Mouse (Mus musculus) layer of hippocampus, adult 18-20 months (tissue): ENCODE data around the gene Glp2r. TPM values are rescaled to one million over a fixed set of nuclear protein-coding genes. Genes with fewer than 3 reads are reported as not detected.

Source experiments
- DNase-seq, 2 experiments: peaks; one replicate each; pipeline ENCODE4 v3.0.0; 2022; ENCODE audit warnings: low spot score in 2 of 2
- long read RNA-seq: library from polyadenylated mRNA; stranded (forward); transcript quantifications from one replicate; pipeline ENCODE4 v2.0.0, GENCODE M21; 2021
- total RNA-seq, 2 experiments: library from RNA; stranded (reverse); gene quantifications; 2 replicates each; pipeline ENCODE4 v1.2.3; 2021

Glp2r gene
- 1 to 10 TPM; 1.4 to 2.5 TPM for total RNA-seq
- long read RNA-seq, full-length matches to known transcripts = 1 of 215 reads
- long read RNA-seq, partial matches to known transcripts = 0 of 215 reads
- long read RNA-seq, other reads (novel, unspliced or antisense) = 214 of 215 reads

GRCm38 (mm10) chr11:67771053-67771452 is at the start of gene Glp2r:
TSS of gene Glp2r (minus strand) at chr11:67771153.
- no peak for DNase-seq

GRCm38 (mm10) chr11:67820221-67820620 is 49.3 kb upstream of the Glp2r start:
- peak in 1 of 2 experiments; percentile 60 for DNase-seq

GRCm38 (mm10) chr11:67819604-67820003 is 48.7 kb upstream of the Glp2r start:
- peak in 1 of 2 experiments; percentile 62 for DNase-seq

GRCm38 (mm10) chr11:67811535-67811934 is 40.6 kb upstream of the Glp2r start:
- peak in 1 of 2 experiments; percentile 16 for DNase-seq

DNA sequence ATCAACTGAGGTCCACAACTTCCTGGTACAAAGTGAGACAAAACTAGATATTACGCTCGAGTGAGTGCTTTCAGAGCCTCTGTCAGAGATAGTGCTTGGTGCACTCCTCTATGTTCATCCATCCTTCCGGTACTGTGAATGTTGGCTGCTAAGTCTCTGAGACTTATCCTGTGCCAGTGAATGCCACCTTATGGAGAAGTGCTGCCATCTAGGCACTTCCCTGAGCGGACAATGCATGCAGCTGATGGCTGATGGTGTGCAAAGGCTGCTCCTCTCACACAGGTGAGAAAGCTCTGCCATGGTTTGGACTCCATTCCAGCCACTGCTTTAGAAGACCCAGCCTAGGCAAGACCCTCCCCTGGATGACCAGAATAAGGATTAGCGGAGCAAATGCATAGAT is 37.1 kb upstream of the Glp2r start:
- no peak for DNase-seq

DNA sequence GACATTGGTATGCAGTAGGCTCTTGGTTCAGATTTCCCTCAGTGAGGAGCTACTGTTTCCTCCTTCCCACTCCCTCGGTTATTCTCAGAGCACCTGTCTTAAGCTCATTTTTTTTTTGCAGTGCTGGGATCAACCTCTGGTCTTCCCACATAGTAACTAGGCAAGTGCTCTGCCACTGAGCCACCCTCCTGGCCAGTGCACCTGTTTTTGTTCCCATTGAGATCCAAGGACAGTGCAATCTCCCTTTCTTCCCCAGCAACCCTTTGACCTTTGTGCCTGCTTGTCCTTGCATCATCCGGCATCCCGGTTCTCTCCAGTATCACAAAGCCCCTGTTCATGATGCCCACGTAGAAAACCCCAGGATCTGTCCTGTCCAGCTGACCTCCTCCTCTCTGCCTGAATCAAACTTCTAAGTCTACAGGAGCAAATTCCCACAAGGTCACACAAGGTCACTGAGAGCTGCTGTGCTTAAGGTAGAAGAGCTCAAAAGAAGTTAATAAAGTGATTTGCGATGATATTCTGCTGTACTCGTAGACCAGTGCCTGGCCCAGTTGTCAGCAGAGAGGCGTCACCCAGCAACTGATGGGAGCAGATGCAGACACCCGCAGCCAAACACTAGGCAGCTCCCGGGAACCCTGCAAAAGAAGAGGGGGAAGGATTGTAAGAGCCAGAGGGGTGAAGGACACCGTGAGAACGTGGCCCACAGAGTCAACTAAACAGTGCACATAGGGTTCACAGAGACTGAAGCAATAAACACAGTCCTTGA is 36.1 kb upstream of the Glp2r start:
- DNase-seq = no peak

DNA sequence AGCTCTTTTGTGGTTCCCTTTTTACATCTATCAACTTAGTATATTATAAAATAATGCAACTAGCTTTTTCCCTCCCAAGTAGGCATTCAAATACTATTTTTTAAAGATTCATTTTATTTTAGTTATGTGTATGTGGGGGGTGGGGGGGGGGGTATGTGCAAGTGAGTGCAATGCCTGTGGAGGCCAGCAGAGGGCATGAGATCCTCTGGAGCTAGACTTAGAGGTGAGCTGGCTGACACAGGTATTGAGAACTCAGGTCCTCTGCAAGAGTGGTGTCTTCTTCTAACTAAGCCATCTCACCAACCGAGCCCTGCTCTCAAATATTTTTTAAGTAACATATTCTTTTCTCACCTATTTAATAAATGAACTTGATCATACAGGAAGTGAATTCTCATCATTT is 34.6 kb upstream of the Glp2r start:
- DNase-seq = no peak

GRCm38 (mm10) chr11:67801169-67801568 is 30.2 kb upstream of the Glp2r start:
- DNase-seq = no peak

DNA sequence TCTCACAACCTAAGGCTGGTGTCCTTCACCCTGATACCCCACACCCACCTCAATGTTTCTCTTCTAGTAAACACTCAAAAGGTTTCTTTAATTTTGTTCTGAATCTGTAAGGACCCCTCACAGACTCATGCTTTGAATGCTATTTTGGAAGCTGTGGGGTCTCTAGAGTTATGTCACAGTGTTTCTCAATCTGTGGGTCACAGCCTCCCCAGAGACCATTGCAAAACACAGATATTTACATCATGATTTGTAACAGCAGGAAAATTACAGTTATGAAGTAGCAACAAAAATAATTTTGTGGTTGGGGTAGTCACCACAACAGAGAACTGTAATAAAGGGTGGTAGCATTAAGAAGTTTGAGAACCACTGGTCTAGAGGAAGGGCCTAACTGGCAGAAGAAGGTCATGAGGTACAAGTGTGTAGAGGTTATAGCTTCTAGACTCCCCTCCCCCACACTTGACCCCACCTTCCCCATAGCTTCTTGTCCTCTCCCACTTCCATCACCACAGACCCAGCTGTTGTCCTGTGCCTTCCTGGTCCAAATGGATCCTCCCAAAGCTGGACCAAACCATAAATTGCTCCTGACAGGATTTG is 29.3 kb upstream of the Glp2r start:
- no peak for DNase-seq

DNA sequence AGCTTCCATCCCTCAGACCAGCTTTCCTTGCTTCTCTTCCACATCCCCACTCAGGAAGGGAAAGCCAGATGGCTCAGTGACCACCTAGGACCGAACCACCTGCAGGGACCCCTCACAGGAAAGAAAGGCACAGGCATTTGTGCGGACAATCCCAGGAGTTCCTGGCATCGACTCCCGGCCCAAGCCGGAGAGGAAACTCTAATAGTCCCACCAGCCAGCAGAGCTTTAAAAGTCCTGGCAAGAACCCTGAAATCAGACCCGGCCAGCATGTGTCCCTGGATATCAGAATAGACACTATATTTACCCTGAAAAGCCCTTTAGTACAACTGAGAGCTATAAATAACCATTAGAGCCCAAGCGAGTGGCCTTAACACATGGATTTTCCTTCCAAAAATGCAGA is 27.0 kb upstream of the Glp2r start, which contains the start of gene Dhrs7c:
Gene Dhrs7c, plus strand, starts transcription at position 257 of the 400 bp plus-strand sequence.
- DNase-seq = no peak

DNA sequence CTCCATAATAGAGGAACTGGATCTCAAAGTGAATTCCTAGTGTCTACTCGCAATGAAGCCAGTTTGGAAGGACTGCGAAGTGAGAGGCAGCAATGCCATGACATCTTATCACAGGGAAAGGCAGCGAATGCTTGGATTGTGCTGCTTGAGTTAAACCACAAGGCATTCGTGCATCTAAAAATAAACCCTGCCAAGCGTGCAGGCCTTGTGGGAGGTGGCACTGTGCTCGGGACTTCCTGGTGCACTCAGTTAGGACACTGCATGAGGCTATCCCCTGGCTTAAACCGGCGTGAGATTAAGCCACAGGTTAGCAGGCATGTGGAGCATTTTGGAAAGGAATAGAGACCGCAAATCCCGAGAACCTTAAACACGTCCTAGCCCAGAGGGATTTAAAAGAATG is 19.2 kb upstream of the Glp2r start:
- DNase-seq = no peak

- DNase-seq = no peak
These were observed 3.4 kb upstream of the Glp2r start, which contains the start of gene Gsg1l2 for GRCm38 (mm10) chr11:67774379-67774778. TSS of gene Gsg1l2 (plus strand) at chr11:67774608.

- DNase-seq = peak; percentile 52 to 77
These were observed 1.6 kb upstream of the Glp2r start for GRCm38 (mm10) chr11:67772577-67772976.

- no peak for DNase-seq
These were observed 738 bp upstream of the Glp2r start for GRCm38 (mm10) chr11:67771691-67772090.

- no peak for DNase-seq
These were observed 13.4 kb downstream of the Glp2r start for GRCm38 (mm10) chr11:67757373-67758167.

DNA sequence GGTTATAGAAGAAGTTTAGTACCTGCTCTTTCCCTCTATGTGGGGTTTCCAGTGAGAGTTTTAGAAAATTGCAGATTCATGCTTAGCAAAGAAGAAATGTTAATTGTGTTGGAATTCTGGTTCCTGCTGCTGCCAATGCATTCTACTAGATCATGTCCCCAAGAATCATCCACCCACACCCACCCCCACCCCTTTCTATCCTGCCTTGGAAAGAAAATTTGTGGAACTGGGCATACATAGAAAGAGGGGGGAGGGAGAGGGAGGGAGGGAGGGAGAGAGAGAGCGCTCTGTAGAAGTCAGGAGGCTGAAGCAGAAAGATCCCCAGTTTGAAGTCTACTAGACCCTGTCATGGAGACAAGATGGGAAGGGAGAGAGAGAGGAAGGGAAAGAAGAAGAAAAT is 14.7 kb downstream of the Glp2r start:
- DNase-seq = no peak

DNA sequence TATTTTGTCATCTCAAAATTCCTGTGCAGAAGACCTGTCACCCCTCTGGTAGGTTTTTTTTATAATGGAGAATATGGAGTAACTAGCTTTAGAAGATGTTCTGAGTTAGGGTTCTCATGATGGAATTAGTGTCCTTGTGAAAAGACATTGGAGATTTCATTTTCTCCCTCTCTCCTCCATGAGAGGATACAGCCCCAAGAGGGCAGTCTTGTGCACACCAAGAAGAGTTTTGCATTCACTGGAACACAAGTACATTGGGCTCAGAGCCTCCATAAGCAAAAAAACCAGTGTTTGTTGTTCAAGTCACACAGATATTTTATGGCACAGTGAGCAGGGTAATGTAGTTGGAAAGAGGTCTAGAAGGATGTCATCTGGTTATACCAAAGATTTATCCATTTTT is 29.4 kb downstream of the Glp2r start:
- no peak for DNase-seq

GRCm38 (mm10) chr11:67738846-67739490 is 32.0 kb downstream of the Glp2r start:
- DNase-seq = no peak

DNA sequence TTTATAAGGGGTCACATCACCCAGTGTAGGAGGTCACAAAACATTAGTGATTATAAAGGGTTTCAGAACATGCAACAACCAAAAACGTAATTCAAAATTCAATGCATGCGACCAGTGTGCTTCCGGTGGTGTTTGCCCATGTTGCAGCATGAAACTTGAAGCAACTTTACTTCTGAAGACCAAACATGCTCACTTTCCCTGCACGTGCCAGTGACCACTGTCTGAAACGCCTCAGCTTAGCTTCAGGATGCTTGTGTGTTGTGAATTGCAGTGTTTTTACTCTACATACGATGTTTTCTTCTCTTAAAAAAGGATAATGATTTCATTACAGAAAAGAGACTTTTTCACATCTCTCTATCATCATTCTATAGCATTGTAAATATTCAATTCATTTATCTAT is 32.6 kb downstream of the Glp2r start:
- no peak for DNase-seq

GRCm38 (mm10) chr11:67734597-67734996 is 36.4 kb downstream of the Glp2r start:
- no peak for DNase-seq

- DNase-seq = no peak
These were observed 37.2 kb downstream of the Glp2r start for GRCm38 (mm10) chr11:67733726-67734125.
